Mouse (Mus musculus): ENCODE measurements around the gene Igfbp3.

DNA sequence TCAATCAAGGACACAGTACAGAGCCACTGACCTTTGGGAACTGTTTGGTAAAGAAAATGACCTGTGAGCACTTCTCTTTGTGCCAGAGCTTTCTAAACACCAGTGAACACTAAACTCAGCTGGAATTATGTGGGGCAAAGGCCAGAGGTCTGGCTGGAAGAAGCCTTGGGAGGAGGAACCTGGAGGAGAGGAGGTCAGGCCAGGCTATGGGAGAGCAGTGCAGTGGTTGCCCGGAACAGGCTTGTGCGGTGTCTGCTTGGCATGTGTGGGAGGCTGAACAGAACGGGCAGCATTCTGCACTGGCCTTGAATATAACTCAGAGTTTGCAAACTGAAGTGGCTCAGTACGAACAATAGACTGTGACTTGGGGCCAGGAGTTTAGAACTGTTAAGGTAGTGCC lies 16.3 kb upstream of the Igfbp3 start:
- TF ChIP-seq CTCF (IDR thresholded peaks at IDR 0.05; ENCODE audit: low read depth, low read length), result no peak
- TF ChIP-seq POLR2A (IDR thresholded peaks at IDR 0.05; ENCODE audit: borderline replicate concordance, low read depth, low read length), result no peak

Measured in bone marrow macrophage, adult 2 months (primary cell).